Mouse (Mus musculus): ENCODE measurements around the gene Heyl.
A peak's percentile ranks its signal among the peaks of the same experiment; 100 is the strongest.
"Not testable (repeated sequence)": the region's sequence is repeated elsewhere in the genome, so short reads cannot be mapped to it uniquely, and the experiment has no call there.

Heyl gene

DNA sequence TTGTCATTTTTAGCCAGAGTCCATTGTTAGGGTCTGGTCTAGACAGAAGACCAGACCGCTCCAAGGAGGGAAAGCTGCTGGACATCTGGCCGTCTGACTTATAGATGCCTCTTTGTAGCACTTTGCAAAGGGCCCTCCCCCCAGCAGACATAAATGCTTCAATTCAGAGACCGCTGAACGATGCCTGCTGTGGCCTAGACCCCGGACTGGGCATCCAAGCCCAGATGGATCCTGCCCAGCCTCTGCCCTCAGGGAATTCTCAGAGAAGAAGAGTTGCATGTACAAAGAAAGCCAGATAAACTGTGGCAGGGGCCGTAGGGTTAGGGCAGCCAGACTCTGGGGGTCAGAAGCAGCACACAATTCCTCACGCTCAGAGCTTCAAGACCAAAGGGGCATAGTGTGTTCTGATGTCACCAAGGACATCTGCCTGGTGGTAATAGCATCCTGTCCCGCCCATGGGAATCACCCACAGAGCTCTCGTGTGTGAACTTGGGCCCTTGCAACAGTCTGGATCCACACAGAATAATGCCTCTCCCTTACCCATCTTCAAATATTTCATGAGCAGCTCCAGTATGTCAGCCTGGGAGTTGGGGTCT is 2.6 kb downstream of the Heyl start:
- no peak for DNase-seq

GRCm38 (mm10) chr4:123236431-123237031 is 3.2 kb downstream of the Heyl start:
- DNase-seq, result no peak

GRCm38 (mm10) chr4:123237386-123238266 is 4.3 kb downstream of the Heyl start:
- no peak for DNase-seq

- DNase-seq, result no peak
Measured at GRCm38 (mm10) chr4:123239361-123240203, 6.2 kb downstream of the Heyl start.

DNA sequence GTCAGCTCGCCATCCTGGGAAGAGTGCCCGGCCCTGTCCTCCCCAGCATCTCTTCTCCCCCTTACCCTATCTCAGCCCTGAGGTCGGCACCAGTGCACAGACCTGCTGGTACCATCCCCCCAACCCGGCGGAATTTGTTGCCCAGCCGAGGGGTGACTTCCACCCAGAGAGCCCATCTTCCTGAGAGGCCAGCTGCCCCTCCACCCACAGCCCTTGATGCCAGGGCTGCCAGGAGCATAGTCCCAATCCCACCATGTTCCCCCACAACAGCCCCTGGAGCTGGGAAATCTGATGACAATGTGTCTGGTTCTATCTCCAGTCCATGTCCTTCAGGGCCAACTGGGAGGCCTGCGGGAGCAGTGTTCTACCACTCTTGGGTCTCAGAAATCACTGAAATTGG is 12.9 kb downstream of the Heyl start:
- DNase-seq, result no peak

GRCm38 (mm10) chr4:123246651-123247050 is 13.3 kb downstream of the Heyl start:
- DNase-seq, result no peak

DNA sequence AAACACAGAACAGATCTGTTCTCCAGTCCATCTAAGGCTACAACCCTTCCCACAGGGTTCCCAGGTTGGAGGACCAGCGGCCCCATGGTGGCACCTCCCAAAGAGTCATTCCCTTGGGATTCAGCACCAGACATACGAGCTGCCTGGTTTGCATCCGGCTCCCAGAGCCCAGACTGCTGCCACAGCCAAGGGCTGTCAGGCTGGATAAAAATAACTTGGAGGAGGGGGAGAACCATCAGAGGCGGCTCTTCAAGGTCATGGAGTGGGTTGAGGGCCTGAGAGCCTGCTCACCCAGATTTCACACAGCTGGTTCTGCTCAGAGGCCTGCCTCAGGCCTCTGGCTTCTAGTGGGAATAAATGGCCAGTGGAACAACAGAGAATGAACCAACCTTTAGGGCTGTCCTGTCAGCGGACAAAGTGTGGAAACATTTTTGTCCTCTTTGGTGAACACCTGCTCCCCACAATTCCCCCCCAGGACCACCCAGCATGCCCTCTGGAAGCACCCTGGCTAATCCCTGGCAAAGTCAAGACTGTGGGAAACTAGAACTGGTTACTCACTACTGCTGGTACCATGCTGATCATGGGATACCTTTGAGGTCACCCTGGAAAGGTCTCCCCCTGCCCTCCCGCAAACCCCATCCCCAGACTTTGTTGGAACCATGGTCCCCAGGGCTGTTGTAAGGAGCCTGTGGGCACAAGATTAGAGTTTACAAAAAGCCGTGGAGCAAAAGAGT is 14.0 kb downstream of the Heyl start:
- DNase-seq, result no peak

GRCm38 (mm10) chr4:123248971-123249567 is 15.7 kb downstream of the Heyl start:
- peak; percentile 91 for DNase-seq

DNA sequence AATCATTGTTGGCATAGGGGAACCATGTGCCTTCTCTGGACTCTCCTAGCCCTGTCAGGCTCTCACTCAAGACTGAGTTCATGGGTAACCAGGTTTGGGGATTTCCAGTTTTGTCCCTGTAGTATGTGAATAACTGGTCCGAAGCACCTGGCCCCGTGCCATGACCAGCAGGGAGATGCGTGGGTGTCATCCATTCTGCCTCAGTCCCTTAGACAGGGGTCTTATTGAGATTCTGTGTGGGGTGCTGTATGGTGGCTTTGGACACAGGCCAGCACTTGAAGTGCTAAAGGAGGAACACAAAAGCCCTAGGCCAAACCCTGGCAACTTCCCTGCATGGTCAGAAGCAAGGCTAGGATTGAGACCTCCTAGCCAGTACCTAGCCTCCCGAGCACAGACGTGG is 18.9 kb downstream of the Heyl start:
- DNase-seq, result no peak

GRCm38 (mm10) chr4:123254617-123255016 is 21.3 kb downstream of the Heyl start:
- DNase-seq, result no peak

DNA sequence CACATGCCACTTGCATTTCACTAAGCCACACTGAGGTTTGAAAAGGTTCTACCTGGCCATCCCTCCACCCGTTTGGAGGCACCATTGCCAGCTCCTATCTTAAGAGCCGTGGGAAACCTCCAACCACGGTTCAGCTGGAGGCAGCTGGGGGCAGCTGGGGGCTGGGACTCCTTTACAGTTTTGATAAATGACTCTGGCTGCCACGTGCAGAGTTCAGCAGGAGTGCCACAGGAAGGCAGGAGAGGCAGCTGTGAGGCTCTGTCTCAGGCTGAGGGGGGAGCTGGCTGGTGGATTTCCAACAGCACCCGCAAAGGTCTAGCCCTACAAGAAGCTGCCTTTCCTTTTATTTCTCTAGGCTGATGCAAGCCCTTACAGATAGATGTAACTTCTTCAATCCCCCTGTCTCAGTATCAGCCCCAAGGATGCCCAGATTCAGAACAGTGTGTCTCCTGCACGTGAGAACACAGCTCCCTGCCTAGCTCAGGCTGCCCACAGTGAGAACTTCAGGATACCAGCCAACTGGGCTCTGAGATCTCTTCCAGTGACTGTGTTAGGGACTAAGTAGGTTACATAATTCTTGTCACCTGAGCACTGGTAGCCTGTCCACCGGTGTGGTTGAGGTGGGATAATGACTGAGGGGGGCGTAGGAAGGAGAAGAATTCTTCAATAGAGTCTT is 26.9 kb downstream of the Heyl start:
- DNase-seq, result no peak

DNA sequence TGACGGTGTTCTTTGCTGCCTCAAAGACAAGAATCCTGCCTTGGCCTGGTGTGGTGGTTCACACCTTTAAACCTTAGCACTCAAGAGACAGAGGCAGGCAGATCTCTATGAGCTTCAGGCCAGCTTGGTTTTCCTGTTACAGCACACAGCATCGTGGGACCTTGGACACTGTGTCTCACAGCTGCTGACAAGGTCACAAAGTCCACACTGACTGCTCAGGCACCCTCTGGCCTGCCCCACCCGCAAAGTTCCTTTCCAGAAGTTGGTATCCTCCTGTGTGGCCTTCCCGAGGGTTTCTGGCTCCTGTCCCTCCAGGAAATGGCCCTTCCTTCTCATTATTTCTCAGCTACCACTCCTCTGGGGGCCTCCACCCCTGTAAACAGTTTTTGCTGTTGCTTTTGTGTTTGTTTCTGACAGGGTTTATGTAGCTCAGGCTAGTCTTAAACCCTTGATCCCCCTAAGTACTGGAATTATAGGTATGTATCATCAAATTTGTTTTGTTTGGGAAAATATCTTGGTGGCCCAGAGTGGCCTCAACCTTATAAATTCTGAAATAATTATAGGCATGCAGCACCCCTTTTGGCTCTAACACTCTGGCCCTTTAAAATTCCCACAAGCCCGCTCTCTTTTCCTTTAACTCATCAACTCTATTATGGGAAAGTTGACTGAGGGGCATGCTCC is 28.5 kb downstream of the Heyl start, which contains the start of gene Pabpc4:
Pabpc4 (plus strand) TSS at position 631 of the 681 bp plus-strand sequence.
- DNase-seq, result no peak

DNA sequence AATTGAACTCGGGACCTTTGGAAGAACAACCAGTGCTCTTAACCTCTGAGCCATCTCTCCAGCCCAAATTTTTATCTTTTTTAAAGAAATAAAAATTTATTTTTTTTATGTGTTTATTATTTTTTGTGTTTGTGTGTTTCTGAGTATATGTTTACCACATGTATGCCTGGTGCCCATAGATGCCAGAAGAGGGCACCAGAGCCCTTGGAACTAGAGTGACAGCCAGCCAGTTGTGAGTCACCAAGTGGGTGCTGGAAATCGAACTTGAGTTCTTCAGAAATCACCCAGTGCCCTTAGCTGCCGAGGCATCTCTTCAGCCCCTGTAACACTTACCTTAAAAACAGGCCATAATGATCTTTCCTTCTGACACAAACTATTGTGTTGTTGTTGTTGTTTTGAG is 37.7 kb downstream of the Heyl start:
- DNase-seq, result no peak

- DNase-seq, result no peak
Measured at GRCm38 (mm10) chr4:123280117-123280516, 46.8 kb downstream of the Heyl start.

DNA sequence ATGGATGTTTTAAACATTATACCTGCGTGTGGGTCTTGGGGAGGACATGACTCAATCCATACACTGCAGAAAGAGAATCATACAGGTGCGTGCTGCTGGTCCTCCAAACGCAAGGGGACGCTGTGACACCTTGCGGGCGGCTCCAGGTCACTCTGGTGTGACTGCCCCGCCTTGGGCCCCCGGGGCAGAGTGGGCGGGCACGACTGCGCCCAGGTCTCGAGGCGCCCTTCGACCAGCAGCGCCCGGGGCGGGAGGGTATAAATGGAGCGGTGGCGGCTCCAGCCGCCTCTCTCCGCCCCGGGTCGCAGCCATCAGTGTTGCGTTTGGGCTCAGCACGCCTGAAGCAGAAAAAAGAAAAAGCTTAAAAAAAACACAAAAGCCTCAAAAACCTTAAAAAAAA is 49.1 kb downstream of the Heyl start:
- DNase-seq, result peak; percentile 81

- DNase-seq, result not testable (repeated sequence)
Measured at GRCm38 (mm10) chr4:123282915-123283674, 49.7 kb downstream of the Heyl start.

DNA sequence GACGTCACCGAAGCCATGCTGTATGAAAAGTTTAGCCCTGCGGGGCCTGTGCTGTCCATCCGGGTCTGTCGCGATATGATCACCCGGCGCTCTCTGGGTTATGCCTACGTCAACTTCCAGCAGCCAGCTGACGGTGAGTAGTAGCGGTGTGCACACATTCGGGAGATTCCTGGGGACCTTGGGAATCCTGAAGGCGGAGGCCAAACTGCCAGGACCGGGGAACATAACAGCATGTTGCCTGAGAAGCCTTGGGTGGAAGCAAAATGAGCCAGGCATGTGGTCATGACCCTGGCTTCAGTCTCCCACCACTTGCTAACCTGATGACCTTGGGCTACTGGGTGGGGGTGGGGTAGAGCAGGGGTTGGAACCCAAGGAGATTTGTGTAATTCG is 50.3 kb downstream of the Heyl start:
- not testable (repeated sequence) for DNase-seq

DNA sequence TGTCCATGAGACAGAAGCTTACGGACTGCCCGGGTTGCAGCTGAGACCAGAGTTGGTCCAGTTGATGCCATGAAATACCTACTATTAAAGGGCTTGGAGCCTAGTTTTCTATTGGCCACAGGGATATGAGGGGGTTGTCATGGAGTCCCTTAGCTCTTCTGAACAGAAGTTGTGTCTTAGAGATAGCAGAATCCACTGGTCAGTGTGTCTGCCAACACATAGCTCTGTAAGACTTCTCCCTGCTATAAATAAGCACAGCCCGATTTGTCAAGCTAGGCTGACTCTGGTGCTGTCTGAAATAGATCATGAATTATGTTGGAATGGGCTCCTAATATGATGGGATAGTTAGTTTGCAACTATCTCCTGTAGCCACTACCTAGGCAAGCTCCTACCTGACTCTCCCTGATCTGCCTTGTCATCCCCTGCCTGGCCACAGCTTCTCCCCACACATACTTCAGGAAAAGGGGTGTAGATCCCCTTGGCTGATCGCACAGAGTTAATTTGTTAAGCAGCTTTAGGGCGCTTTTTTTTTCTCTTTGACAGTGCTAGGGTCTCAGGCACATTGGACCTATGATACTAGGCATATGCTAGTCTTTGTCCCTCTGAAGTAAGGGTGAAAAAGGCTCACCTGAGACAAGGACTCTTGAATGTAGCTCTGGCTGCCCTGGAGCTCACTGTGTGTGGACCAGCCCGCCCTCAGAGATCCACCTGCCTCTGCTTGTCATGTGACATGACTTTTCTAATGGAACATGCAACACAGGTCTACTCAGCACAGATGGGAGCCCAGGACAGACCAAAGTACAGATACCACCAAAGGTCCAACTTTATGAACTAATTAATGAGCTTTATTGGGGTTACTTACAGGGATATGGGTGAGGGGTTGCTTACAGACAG is 51.6 kb downstream of the Heyl start:
- DNase-seq, result no peak

DNA sequence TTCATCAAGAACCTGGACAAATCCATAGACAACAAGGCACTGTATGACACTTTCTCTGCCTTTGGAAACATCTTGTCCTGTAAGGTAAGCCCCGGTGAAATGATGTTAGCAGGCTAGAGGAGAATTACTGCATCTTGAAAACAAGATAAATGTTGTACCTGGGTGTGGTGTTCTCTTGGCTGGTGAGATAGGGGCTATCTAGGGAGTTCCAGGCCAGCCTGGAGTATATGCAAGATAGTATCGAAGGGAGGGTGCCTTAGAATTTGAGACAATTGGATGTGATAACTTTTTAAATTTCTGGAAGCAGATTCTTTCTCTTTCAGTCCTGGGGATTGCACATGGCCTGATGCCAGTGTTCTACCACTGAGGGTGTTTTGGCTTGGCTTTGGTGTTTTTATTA is 53.4 kb downstream of the Heyl start:
- no peak for DNase-seq
